35 mouse cellular contexts compared by ENCODE assay signal in the genomic region with DNA sequence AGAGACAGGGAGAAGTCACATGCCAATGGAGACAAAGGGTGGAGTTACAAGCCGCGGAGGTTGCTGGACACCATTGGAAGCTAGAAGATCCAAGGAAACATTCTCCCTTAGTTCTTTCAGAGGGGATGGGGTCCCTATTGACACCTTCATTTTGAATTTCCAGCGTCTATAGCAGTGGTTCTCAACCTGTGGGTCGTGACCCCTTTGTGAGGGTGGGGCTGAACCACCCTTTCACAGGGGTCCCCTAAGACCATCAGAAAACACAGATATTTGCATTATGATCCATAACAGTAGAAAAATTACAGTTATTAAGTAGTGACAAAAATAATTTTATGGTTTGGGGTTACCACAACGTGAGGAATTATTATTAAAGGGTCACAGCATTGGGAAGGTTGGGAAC.
"Had no signal": no experiment of that assay in that cellular context is flagged by ENCODE, and none has a peak within 500 bp of the region (broad histone marks: within the 10 kb centered on the region; RNA-seq: fewer than 3 reads in every experiment).

No protein-coding gene starts in this region.

- H3K9ac ChIP-seq: heart, embryonic 12.5 days; heart, embryonic 13.5 days; heart, embryonic 15.5 days; hindbrain, embryonic 12.5 days; hindbrain, embryonic 13.5 days; hindbrain, embryonic 14.5 days; hindbrain, embryonic 15.5 days; intestine, embryonic 15.5 days; kidney, embryonic 15.5 days had no signal

- H3K27me3 ChIP-seq: heart, embryonic 12.5 days; heart, embryonic 13.5 days; heart, embryonic 15.5 days; hindbrain, embryonic 12.5 days; hindbrain, embryonic 13.5 days; hindbrain, embryonic 15.5 days; intestine, embryonic 15.5 days; kidney, embryonic 15.5 days had no signal

- H3K4me3 ChIP-seq: heart, embryonic 10.5 days; heart, embryonic 12.5 days; heart, embryonic 13.5 days; heart, embryonic 15.5 days; hindbrain, embryonic 10.5 days; hindbrain, embryonic 12.5 days; hindbrain, embryonic 13.5 days; hindbrain, embryonic 15.5 days; intestine, embryonic 15.5 days; kidney, embryonic 15.5 days; layer of hippocampus, adult 2 months had no signal

- DNase-seq: heart, postnatal 10 days; heart, postnatal 14 days; heart, postnatal 36 days; heart, postnatal 4 days; kidney, adult 11 months; kidney, adult 18-20 months; kidney, adult 2 months; kidney, adult 8-10 months; kidney, adult 9 months; kidney, postnatal 10 days; kidney, postnatal 14 days; kidney, postnatal 25 days; kidney, postnatal 36 days; kidney, postnatal 4 days; layer of hippocampus, adult 9-11 months; layer of hippocampus, postnatal 36 days had no signal

- H3K9me3 ChIP-seq: heart, embryonic 10.5 days; heart, embryonic 12.5 days; heart, embryonic 13.5 days; heart, embryonic 15.5 days; hindbrain, embryonic 10.5 days; hindbrain, embryonic 12.5 days; hindbrain, embryonic 13.5 days; hindbrain, embryonic 15.5 days; intestine, embryonic 15.5 days; kidney, embryonic 15.5 days had no signal

- H3K36me3 ChIP-seq: heart, embryonic 10.5 days; heart, embryonic 12.5 days; heart, embryonic 13.5 days; heart, embryonic 15.5 days; hindbrain, embryonic 10.5 days; hindbrain, embryonic 12.5 days; hindbrain, embryonic 13.5 days; hindbrain, embryonic 15.5 days; intestine, embryonic 15.5 days; kidney, embryonic 15.5 days had no signal

- H3K4me1 ChIP-seq: hindbrain, embryonic 12.5 days; intestine, embryonic 15.5 days had no signal

- H3K27ac ChIP-seq: heart, embryonic 10.5 days; heart, embryonic 13.5 days; heart, embryonic 15.5 days; hindbrain, embryonic 10.5 days; hindbrain, embryonic 12.5 days; hindbrain, embryonic 13.5 days; hindbrain, embryonic 14.5 days; hindbrain, embryonic 15.5 days; hindbrain, postnatal 0 days; intestine, embryonic 15.5 days; kidney, embryonic 15.5 days; kidney, postnatal 0 days; layer of hippocampus, adult 2 months had no signal

- ATAC-seq: hindbrain, embryonic 16.5 days; hindbrain, postnatal 0 days; inflammation-experienced regulatory T-cells, adult 6 months; intestine, embryonic 15.5 days; intestine, embryonic 16.5 days; intestine, postnatal 0 days had no signal

- H3K4me2 ChIP-seq: heart, embryonic 11.5 days; heart, embryonic 12.5 days; heart, embryonic 13.5 days; heart, embryonic 15.5 days; hindbrain, embryonic 12.5 days; hindbrain, embryonic 13.5 days; hindbrain, embryonic 14.5 days; hindbrain, embryonic 15.5 days; intestine, embryonic 15.5 days; kidney, embryonic 15.5 days had no signal
